Mouse (Mus musculus) embryonic facial prominence, embryonic 13.5 days (tissue): Measurements from ENCODE around the gene Ghdc. TPM values are rescaled to one million over a fixed set of nuclear protein-coding genes. Genes with fewer than 3 reads are reported as not detected.

Experiments
- ATAC-seq: fragments of 200-750 bp; cut with Nextera tagmentation; 2 replicates; pipeline ENCODE4 v1.8.0; 2017; ENCODE audit warnings: low read depth; ENCODE audit not compliant: insufficient number of reproducible peaks, insufficient read depth, low FRiP score, low TSS enrichment
- H3K27ac ChIP-seq: fragments of 300-500 bp; sonication (generic); 2 replicates; pipeline ENCODE4 v1.5.1; 2015; ENCODE audit warnings: moderate library complexity, mild to moderate bottlenecking, inconsistent platforms
- H3K27me3 ChIP-seq: fragments of 300-500 bp; sonication (generic); 2 replicates; pipeline ENCODE4 v1.6.1; 2015; ENCODE audit warnings: mild to moderate bottlenecking, inconsistent platforms
- H3K36me3 ChIP-seq: fragments of 300-500 bp; sonication (generic); 2 replicates; pipeline ENCODE4 v1.6.1; 2015; ENCODE audit warnings: mild to moderate bottlenecking, inconsistent platforms
- H3K4me1 ChIP-seq: fragments of 300-500 bp; sonication (generic); 2 replicates; pipeline ENCODE4 v1.6.1; 2015; ENCODE audit warnings: inconsistent platforms
- H3K4me2 ChIP-seq: fragments of 300-500 bp; sonication (generic); 2 replicates; pipeline ENCODE4 v1.6.1; 2015; ENCODE audit warnings: moderate library complexity, mild to moderate bottlenecking, inconsistent platforms
- H3K4me3 ChIP-seq: fragments of 300-500 bp; sonication (generic); 2 replicates; pipeline ENCODE4 v1.5.1; 2015; ENCODE audit warnings: mild to moderate bottlenecking, inconsistent platforms
- H3K9ac ChIP-seq: fragments of 300-500 bp; sonication (generic); 2 replicates; pipeline ENCODE4 v1.6.1; 2015; ENCODE audit warnings: mild to moderate bottlenecking, inconsistent platforms
- H3K9me3 ChIP-seq: fragments of 300-500 bp; sonication (generic); 2 replicates; pipeline ENCODE4 v1.6.1; 2016; ENCODE audit warnings: inconsistent platforms
- WGBS: fragments of 180-500 bp; shearing (Covaris S2); methylation state at CpG from one replicate; pipeline ENCODE4 v1.1.7; 2015; ENCODE audit warnings: mixed read lengths; 5-methylcytosine and 5-hydroxymethylcytosine counted together
- polyA plus RNA-seq: library from polyadenylated mRNA; unstranded; fragments of >200 nt; fragmentation: Nextera tagmentation; extraction: Ambion mirVana; gene quantifications from 2 replicates; pipeline ENCODE4 v1.2.1, GENCODE M21; 2015

The Ghdc gene
- polyA plus RNA-seq, 1 experiment from 2014 or later: 7.0 TPM

GRCm38 (mm10) chr11:100781763-100782475, 11.2 kb upstream of the Ghdc start:
- no peak overlapping the region for H3K27ac ChIP-seq
- H3K4me3 ChIP-seq: no peak overlapping the region
- H3K4me2 ChIP-seq: no peak overlapping the region
- no peaks in the 10 kb centered on the region for H3K4me1 ChIP-seq
- 82% methylated on average over 15 of the region's 15 CpGs for WGBS
- H3K9me3 ChIP-seq: no peaks in the 10 kb centered on the region
- ATAC-seq: no peak
- H3K9ac ChIP-seq: no peak overlapping the region
- peaks cover 54% of the 10 kb centered on the region for H3K36me3 ChIP-seq
- H3K27me3 ChIP-seq: no peaks in the 10 kb centered on the region

- Histone ChIP-seq H3K27me3 (no peaks in the 10 kb centered on the region), H3K4me2 (no peak overlapping the region), H3K9me3 (no peaks in the 10 kb centered on the region), H3K4me1 (no peaks in the 10 kb centered on the region), H3K36me3 (peaks cover 45% of the 10 kb centered on the region), H3K9ac (no peak overlapping the region), H3K27ac (no peak overlapping the region), H3K4me3 (no peak overlapping the region)
- ATAC-seq: no peak
- WGBS: 74% methylated on average over 8 of the region's 8 CpGs
These were observed 9.5 kb upstream of the Ghdc start for GRCm38 (mm10) chr11:100780247-100780646.

GRCm38 (mm10) chr11:100778069-100778468, 7.3 kb upstream of the Ghdc start:
- 71% methylated on average over 3 of the region's 3 CpGs for WGBS

GRCm38 (mm10) chr11:100775921-100776320, 5.2 kb upstream of the Ghdc start:
- H3K27ac ChIP-seq: no peak overlapping the region
- H3K9ac ChIP-seq: no peak overlapping the region
- WGBS: 78% methylated on average over 10 of the region's 10 CpGs
- no peaks in the 10 kb centered on the region for H3K4me1 ChIP-seq
- no peak overlapping the region for H3K4me3 ChIP-seq
- H3K27me3 ChIP-seq: no peaks in the 10 kb centered on the region
- peaks cover 14% of the 10 kb centered on the region; the same call in 1 of the 2 replicates for H3K36me3 ChIP-seq
- no peaks in the 10 kb centered on the region for H3K9me3 ChIP-seq
- no peak for ATAC-seq
- H3K4me2 ChIP-seq: no peak overlapping the region

More at GRCm38 (mm10) chr11:100778069-100778468, 7.3 kb upstream of the Ghdc start:
- H3K4me2 ChIP-seq: no peak overlapping the region
- no peaks in the 10 kb centered on the region for H3K9me3 ChIP-seq
- ATAC-seq: no peak
- no peaks in the 10 kb centered on the region for H3K4me1 ChIP-seq
- no peak overlapping the region for H3K27ac ChIP-seq
- no peak overlapping the region for H3K9ac ChIP-seq
- H3K27me3 ChIP-seq: no peaks in the 10 kb centered on the region
- H3K4me3 ChIP-seq: no peak overlapping the region
- peaks cover 34% of the 10 kb centered on the region for H3K36me3 ChIP-seq

- no peak overlapping the region for H3K4me3 ChIP-seq
- ATAC-seq: no peak
- 82% methylated on average over 4 of the region's 4 CpGs for WGBS
- no peak overlapping the region for H3K4me2 ChIP-seq
- no peaks in the 10 kb centered on the region for H3K9me3 ChIP-seq
- no peak overlapping the region for H3K9ac ChIP-seq
- H3K4me1 ChIP-seq: peaks cover 6% of the 10 kb centered on the region
- no peaks in the 10 kb centered on the region for H3K27me3 ChIP-seq
- H3K27ac ChIP-seq: no peak overlapping the region
- peaks cover 5% of the 10 kb centered on the region; the same call in 1 of the 2 replicates for H3K36me3 ChIP-seq
These were observed 3.5 kb upstream of the Ghdc start for GRCm38 (mm10) chr11:100774261-100774660.

- Histone ChIP-seq H3K4me1 (peaks cover 6% of the 10 kb centered on the region), H3K4me2 (peak overlapping the region; percentile 62), H3K27ac (no peak overlapping the region), H3K36me3 (no peaks in the 10 kb centered on the region), H3K4me3 (peak overlapping the region; percentile 57), H3K9ac (peak overlapping the region; percentile 69), H3K27me3 (no peaks in the 10 kb centered on the region), H3K9me3 (no peaks in the 10 kb centered on the region)
- WGBS: 60% methylated on average over 6 of the region's 6 CpGs
- no peak for ATAC-seq
These were observed 777 bp downstream of the Ghdc start for GRCm38 (mm10) chr11:100769980-100770379.

GRCm38 (mm10) chr11:100767871-100768270, 2.9 kb downstream of the Ghdc start:
- no peak for ATAC-seq
- Histone ChIP-seq H3K4me3 (no peak overlapping the region), H3K4me2 (no peak overlapping the region), H3K36me3 (no peaks in the 10 kb centered on the region), H3K9ac (no peak overlapping the region), H3K27ac (no peak overlapping the region), H3K9me3 (no peaks in the 10 kb centered on the region), H3K4me1 (peaks cover 6% of the 10 kb centered on the region), H3K27me3 (peaks cover 6% of the 10 kb centered on the region)
- WGBS: 88% methylated on average over 5 of the region's 5 CpGs

- H3K4me2 ChIP-seq: no peak overlapping the region
- no peaks in the 10 kb centered on the region for H3K9me3 ChIP-seq
- WGBS: 85% methylated on average over 9 of the region's 9 CpGs
- no peaks in the 10 kb centered on the region for H3K36me3 ChIP-seq
- H3K27ac ChIP-seq: no peak overlapping the region
- H3K4me3 ChIP-seq: no peak overlapping the region
- H3K9ac ChIP-seq: no peak overlapping the region
- ATAC-seq: no peak
- peaks cover 10% of the 10 kb centered on the region for H3K4me1 ChIP-seq
- peaks cover 18% of the 10 kb centered on the region for H3K27me3 ChIP-seq
These were observed 4.0 kb downstream of the Ghdc start for GRCm38 (mm10) chr11:100766726-100767125.

GRCm38 (mm10) chr11:100762831-100763230, 7.9 kb downstream of the Ghdc start, which contains the start of gene Hcrt:
Hcrt (minus strand) TSS chr11:100762931.
- Histone ChIP-seq H3K36me3 (no peaks in the 10 kb centered on the region), H3K27ac (no peak within 1 kb of the TSS), H3K27me3 (peaks cover 55% of the 10 kb centered on the region), H3K4me3 (peak within 1 kb of the TSS; percentile 44), H3K9me3 (no peaks in the 10 kb centered on the region), H3K4me2 (peak within 1 kb of the TSS; percentile 68), H3K4me1 (peaks cover 17% of the 10 kb centered on the region), H3K9ac (peak within 1 kb of the TSS; percentile 54)
- no peak for ATAC-seq
- 85% methylated on average over 7 of the region's 7 CpGs for WGBS

GRCm38 (mm10) chr11:100761547-100762045, 9.2 kb downstream of the Ghdc start:
- ATAC-seq: no peak

GRCm38 (mm10) chr11:100759611-100760233, 11.0 kb downstream of the Ghdc start, which contains the start of gene Kcnh4:
Kcnh4 (minus strand) TSS chr11:100759942.
- no peak within 1 kb of the TSS for H3K27ac ChIP-seq
- H3K4me3 ChIP-seq: peak within 1 kb of the TSS; percentile 38
- H3K9me3 ChIP-seq: no peaks in the 10 kb centered on the region
- under 1% methylated on average over 51 of the region's 51 CpGs for WGBS
- peaks cover 17% of the 10 kb centered on the region for H3K4me1 ChIP-seq
- no peak within 1 kb of the TSS for H3K9ac ChIP-seq
- peak within 1 kb of the TSS; percentile 65 for H3K4me2 ChIP-seq
- ATAC-seq: peak; percentile 26; the same call in 1 of the 2 replicates
- H3K27me3 ChIP-seq: peaks cover 58% of the 10 kb centered on the region
- no peaks in the 10 kb centered on the region for H3K36me3 ChIP-seq

More at GRCm38 (mm10) chr11:100761547-100762045, 9.2 kb downstream of the Ghdc start:
- H3K4me1 ChIP-seq: peaks cover 17% of the 10 kb centered on the region
- peaks cover 58% of the 10 kb centered on the region for H3K27me3 ChIP-seq
- peak overlapping the region; percentile 44 for H3K4me3 ChIP-seq
- peak overlapping the region; percentile 68 for H3K4me2 ChIP-seq
- H3K9me3 ChIP-seq: no peaks in the 10 kb centered on the region
- no peak overlapping the region for H3K27ac ChIP-seq
- H3K9ac ChIP-seq: peak overlapping the region; percentile 54
- WGBS: under 1% methylated on average over 27 of the region's 27 CpGs
- no peaks in the 10 kb centered on the region for H3K36me3 ChIP-seq
